Mouse (Mus musculus) spleen, adult 2 months (tissue): ENCODE results near the gene Cep57l1.

Experiments
- CTCF ChIP-seq: fragments of 200-500 bp; IDR thresholded peaks from 2 replicates; pipeline ENCODE4 v1.5.1; 2011; ENCODE audit warnings: mild to moderate bottlenecking, inconsistent platforms; ENCODE audit not compliant: insufficient read depth, insufficient read length, insufficient replicate concordance; ENCODE audit errors: extremely low read depth
- POLR2A ChIP-seq: fragments of 200-500 bp; IDR thresholded peaks from 2 replicates; pipeline ENCODE4 v1.6.1; 2011; ENCODE audit warnings: low read depth, low read length, inconsistent platforms

GRCm38 (mm10) chr10:41825996-41826395 lies 16.3 kb upstream of the Cep57l1 start:
- TF ChIP-seq POLR2A (no peak), CTCF (no peak)
